Mouse (Mus musculus): ENCODE data around the gene Srr.

The Srr gene

DNA sequence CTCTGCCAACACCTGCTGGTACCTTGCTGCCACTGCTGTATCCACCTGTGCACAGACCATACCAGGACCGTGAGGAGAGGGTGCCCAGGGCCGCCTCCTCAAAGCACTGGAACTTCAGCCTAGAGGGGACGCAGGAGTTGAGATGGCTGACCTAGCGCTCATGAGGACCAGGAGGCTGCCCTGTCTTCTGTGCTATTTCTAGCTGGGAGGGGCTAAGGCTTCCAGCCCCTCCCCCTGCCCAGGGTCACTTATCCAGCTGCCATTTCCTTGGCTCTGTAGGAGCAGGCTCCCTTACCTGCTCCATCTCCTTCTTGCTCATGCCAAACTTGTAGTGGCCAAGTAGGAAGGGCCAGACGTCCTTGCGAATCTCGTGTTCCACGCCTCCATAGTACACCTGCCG lies 68.0 kb downstream of the Srr start:
- DNase-seq: no peak

All from kidney, postnatal 36 days (tissue).